Mouse (Mus musculus) testis, adult 2 months (tissue): ENCODE data around the gene Zbtb39.

Experiments
- CTCF ChIP-seq: fragments of 200-500 bp; IDR thresholded peaks from 2 replicates; pipeline ENCODE4 v1.5.1; 2012; ENCODE audit warnings: low read depth, mild to moderate bottlenecking, inconsistent platforms, low read length, moderate library complexity; ENCODE audit not compliant: control insufficient read depth, insufficient read depth, insufficient replicate concordance
- POLR2A ChIP-seq: fragments of 200-500 bp; IDR thresholded peaks from 2 replicates; pipeline ENCODE4 v1.6.1; 2012; ENCODE audit warnings: low read depth, mild to moderate bottlenecking, inconsistent platforms, low read length, moderate library complexity; ENCODE audit not compliant: control insufficient read depth

GRCm38 (mm10) chr10:127751548-127751947, 12.2 kb downstream of the Zbtb39 start, which contains the start of gene Gpr182:
- TF ChIP-seq CTCF (no peak), POLR2A (no peak)
